In genomic region chr9:22467371-22468169, GRCm38 (mm10) we compare ENCODE assay signal across 8 mouse cellular contexts. TPM values are rescaled to one million over a fixed set of nuclear protein-coding genes. Genes with fewer than 3 reads are reported as not detected.
DNase-seq lines count a peak whose midpoint lies in the region; ATAC-seq lines count a peak whose summit lies in the region.

No protein-coding gene starts in this region.

- ATAC-seq in kidney, embryonic 14.5 days (ENCODE audit: low FRiP score, low TSS enrichment), result peak; percentile 77
- ATAC-seq in neural tube, embryonic 13.5 days (ENCODE audit: low read depth), result peak; percentile 77

- peak overlapping the region; percentile 75 for H3K4me3 ChIP-seq in heart, embryonic 10.5 days
- H3K4me3 ChIP-seq in kidney, embryonic 14.5 days (ENCODE audit: low read length), result peak overlapping the region; percentile 92
- H3K4me3 ChIP-seq in neural tube, embryonic 13.5 days, result peak overlapping the region; percentile 70

- peak overlapping the region; percentile 88 for H3K9ac ChIP-seq in kidney, embryonic 14.5 days (ENCODE audit: low read depth, low read length)
- peak overlapping the region; percentile 91 for H3K9ac ChIP-seq in neural tube, embryonic 13.5 days

- H3K27me3 ChIP-seq in heart, embryonic 10.5 days (ENCODE audit: insufficient read depth, poor library complexity, severe bottlenecking), result no peaks in the 10 kb centered on the region
- H3K27me3 ChIP-seq in kidney, embryonic 14.5 days (ENCODE audit: control insufficient read depth, insufficient read depth, low read length), result no peaks in the 10 kb centered on the region
- H3K27me3 ChIP-seq in neural tube, embryonic 13.5 days, result no peaks in the 10 kb centered on the region

- no peaks in the 10 kb centered on the region for H3K9me3 ChIP-seq in heart, embryonic 10.5 days
- H3K9me3 ChIP-seq in kidney, embryonic 14.5 days (ENCODE audit: control insufficient read depth, low read length), result no peaks in the 10 kb centered on the region
- H3K9me3 ChIP-seq in neural tube, embryonic 13.5 days, result no peaks in the 10 kb centered on the region

- H3K4me2 ChIP-seq in kidney, embryonic 14.5 days (replicated peaks; ENCODE audit: low read depth, low read length), result peak overlapping the region; percentile 72
- H3K4me2 ChIP-seq in neural tube, embryonic 13.5 days, result peak overlapping the region; percentile 75

- DNase-seq in CD4-positive helper T cell, adult 2 months (ENCODE audit: low read depth, low spot score), result peak; percentile 87
- peak; percentile 69 for DNase-seq in R1 (ENCODE audit: low read depth, low spot score)
- DNase-seq in cerebellum, postnatal 36 days, result peak; percentile 48 to 54
- DNase-seq in heart, embryonic 10.5 days (ENCODE audit: low spot score), result peak; percentile 80
- peak; percentile 24 to 33 for DNase-seq in lung, adult 18-20 months
- DNase-seq in thymus, postnatal 25 days, result peak; percentile 57

- peaks cover 18% of the 10 kb centered on the region for H3K36me3 ChIP-seq in heart, embryonic 10.5 days
- H3K36me3 ChIP-seq in kidney, embryonic 14.5 days (ENCODE audit: control insufficient read depth, insufficient read depth, low read length), result peaks cover 6% of the 10 kb centered on the region
- peaks cover 17% of the 10 kb centered on the region for H3K36me3 ChIP-seq in neural tube, embryonic 13.5 days

- 0 out of 2 replicates have a peak, but pooled peaks cover 4% of the 10 kb centered on the region for H3K4me1 ChIP-seq in heart, embryonic 10.5 days
- H3K4me1 ChIP-seq in kidney, embryonic 14.5 days (ENCODE audit: control insufficient read depth, insufficient read depth, low read length), result no peaks in the 10 kb centered on the region
- H3K4me1 ChIP-seq in neural tube, embryonic 13.5 days (replicated peaks), result peaks cover 14% of the 10 kb centered on the region; the same call in 1 of the 2 replicates

- H3K27ac ChIP-seq in heart, embryonic 10.5 days, result peak overlapping the region; percentile 97
- H3K27ac ChIP-seq in kidney, embryonic 14.5 days (ENCODE audit: low read depth, low read length), result peak overlapping the region; percentile 84
- H3K27ac ChIP-seq in neural tube, embryonic 13.5 days (replicated peaks), result peak overlapping the region; percentile 96

- WGBS in heart, embryonic 10.5 days, result 1% methylated on average over 73 of the region's 73 CpGs
- 1% methylated on average over 68 of the region's 73 CpGs for WGBS in kidney, embryonic 14.5 days
- 2% methylated on average over 67 of the region's 73 CpGs for WGBS in neural tube, embryonic 13.5 days

RNA-seq across cellular contexts. Expression of gene Rp9, which starts 2.0 kb away (rescaled TPM):
- polyA plus RNA-seq in heart, embryonic 10.5 days (2016; fragmentation: Nextera tagmentation; extraction: Ambion mirVana), result 37.8 and 52.6 TPM in 2 replicates
- 72.1 and 86.0 TPM in 2 replicates for polyA plus RNA-seq in kidney, embryonic 14.5 days (2014; fragmentation: Nextera tagmentation; extraction: Ambion mirVana)
- polyA plus RNA-seq in neural tube, embryonic 13.5 days (2015; fragmentation: Nextera tagmentation; extraction: Ambion mirVana), result 69.1 and 70.9 TPM in 2 replicates

RNA-seq across cellular contexts. Expression of gene Bbs9, which starts 7.9 kb away (rescaled TPM):
- polyA plus RNA-seq in heart, embryonic 10.5 days (2016; fragmentation: Nextera tagmentation; extraction: Ambion mirVana), result 6.7 and 7.2 TPM in 2 replicates
- polyA plus RNA-seq in kidney, embryonic 14.5 days (2014; fragmentation: Nextera tagmentation; extraction: Ambion mirVana), result 6.2 and 12.3 TPM in 2 replicates
- polyA plus RNA-seq in neural tube, embryonic 13.5 days (2015; fragmentation: Nextera tagmentation; extraction: Ambion mirVana), result 14.9 and 18.7 TPM in 2 replicates

RNA-seq across cellular contexts. Expression of gene Gm17545, which starts 13.5 kb away (rescaled TPM):
- polyA plus RNA-seq in heart, embryonic 10.5 days (2016; fragmentation: Nextera tagmentation; extraction: Ambion mirVana), result not detected in 2 replicates
- not detected in 2 replicates for polyA plus RNA-seq in kidney, embryonic 14.5 days (2014; fragmentation: Nextera tagmentation; extraction: Ambion mirVana)
- polyA plus RNA-seq in neural tube, embryonic 13.5 days (2015; fragmentation: Nextera tagmentation; extraction: Ambion mirVana), result not detected in 2 replicates

RNA-seq across cellular contexts. Expression of gene 9530077C05Rik, which starts 56.3 kb away (rescaled TPM):
- polyA plus RNA-seq in heart, embryonic 10.5 days (2016; fragmentation: Nextera tagmentation; extraction: Ambion mirVana), result 3.3 and 4.6 TPM in 2 replicates
- polyA plus RNA-seq in kidney, embryonic 14.5 days (2014; fragmentation: Nextera tagmentation; extraction: Ambion mirVana), result 3.9 and 5.8 TPM in 2 replicates
- polyA plus RNA-seq in neural tube, embryonic 13.5 days (2015; fragmentation: Nextera tagmentation; extraction: Ambion mirVana), result 5.4 and 8.9 TPM in 2 replicates

Comparison
In these comparisons a context has a peak if more than half of its experiments do, and no peak if none do; other contexts are left out.
1. Peak in every context shown above with its lines: DNase-seq, ATAC-seq, H3K4me3 ChIP-seq and H3K27ac ChIP-seq.
2. DNase-seq: peak in every context shown above with its lines; median percentile 87 in CD4-positive helper T cell, adult 2 months; 80 in heart, embryonic 10.5 days; 69 in R1; 57 in thymus, postnatal 25 days; 51 in cerebellum, postnatal 36 days; 28 in lung, adult 18-20 months.